Mouse (Mus musculus) liver, embryonic 14.5 days (tissue): ENCODE data around the gene Slc44a1.

Experiments used
- CTCF ChIP-seq: IDR thresholded peaks from 2 replicates; pipeline ENCODE4 v1.5.1; 2016; ENCODE audit warnings: antibody characterized with exemption, low read depth, control low read depth
- EP300 ChIP-seq: IDR thresholded peaks from 2 replicates; pipeline ENCODE4 v1.6.1; 2016; ENCODE audit warnings: antibody characterized with exemption, low read depth

- TF ChIP-seq EP300 = no peak
- TF ChIP-seq CTCF = no peak
Measured at GRCm38 (mm10) chr4:53621084-53621483, 180.9 kb downstream of the Slc44a1 start.
